Mouse (Mus musculus): Measurements from ENCODE around the gene Ryr2. TPM values are rescaled to one million over a fixed set of nuclear protein-coding genes. Genes with fewer than 3 reads are reported as not detected.

Ryr2 gene
- polyA plus RNA-seq, 1 experiment: 0.13 TPM

DNA sequence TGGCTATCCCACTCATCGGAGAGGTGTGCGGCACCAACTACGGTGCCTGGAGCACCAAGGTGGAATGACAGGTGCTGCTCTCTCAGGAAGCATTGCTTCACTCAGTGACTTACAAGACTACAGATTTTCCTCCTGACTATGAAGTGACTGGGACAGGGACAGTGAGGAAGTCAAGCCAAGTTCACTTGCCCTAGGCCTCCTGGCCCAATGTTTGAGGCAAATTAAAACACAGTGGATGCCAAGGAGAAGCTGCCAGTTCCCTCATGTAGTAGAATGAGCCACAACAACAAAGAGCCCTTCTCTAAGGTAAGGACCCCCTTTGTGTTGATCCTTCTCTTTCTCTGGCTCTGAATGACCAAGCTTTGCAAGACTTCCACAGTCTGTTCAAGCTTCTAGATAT is 121.7 kb downstream of the Ryr2 start:
- no peak for DNase-seq
- Histone ChIP-seq H3K27me3 (replicated peaks; ENCODE audit: control insufficient read depth, insufficient read depth, low read length) (no peaks in the 10 kb centered on the region), H3K4me1 (ENCODE audit: control insufficient read depth, insufficient read depth, low read length) (no peaks in the 10 kb centered on the region), H3K4me3 (ENCODE audit: insufficient read depth, low read depth, low read length) (no peak overlapping the region), H3K27ac (ENCODE audit: insufficient read depth, low read depth, low read length) (no peak overlapping the region), H3K36me3 (ENCODE audit: control insufficient read depth, insufficient read depth, low read length) (no peaks in the 10 kb centered on the region)
- no peak for TF ChIP-seq POLR2A (IDR thresholded peaks at IDR 0.05; ENCODE audit: low read depth, low read length)
- TF ChIP-seq CTCF (conservative IDR thresholded peaks at IDR 0.05; ENCODE audit: insufficient read depth, insufficient read length, low read depth, low read length): no peak
- 97% methylated on average over 3 of the region's 3 CpGs for WGBS

DNA sequence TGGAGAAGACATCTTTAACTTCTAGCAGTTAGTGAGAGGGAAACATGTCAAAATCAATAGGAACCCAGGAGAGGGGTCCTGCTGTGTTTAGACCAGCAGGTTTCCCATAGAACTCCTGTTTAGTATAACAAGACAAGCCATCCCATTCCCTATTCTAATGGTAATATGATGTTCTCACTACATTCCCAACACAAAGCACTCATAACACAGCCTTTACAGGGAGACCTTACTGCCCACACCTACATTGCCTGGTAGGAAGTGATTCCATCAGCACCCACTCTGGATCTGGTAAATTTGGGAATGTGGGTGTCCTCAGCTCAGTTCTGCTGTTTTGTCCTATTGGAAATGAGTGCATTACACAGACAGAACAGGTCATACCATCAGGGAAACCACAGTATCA is 127.7 kb downstream of the Ryr2 start:
- TF ChIP-seq POLR2A (IDR thresholded peaks at IDR 0.05; ENCODE audit: low read depth, low read length): no peak
- TF ChIP-seq CTCF (conservative IDR thresholded peaks at IDR 0.05; ENCODE audit: insufficient read depth, insufficient read length, low read depth, low read length): no peak
- Histone ChIP-seq H3K27me3 (replicated peaks; ENCODE audit: control insufficient read depth, insufficient read depth, low read length) (no peaks in the 10 kb centered on the region), H3K4me3 (ENCODE audit: insufficient read depth, low read depth, low read length) (no peak overlapping the region), H3K27ac (ENCODE audit: insufficient read depth, low read depth, low read length) (no peak overlapping the region), H3K4me1 (ENCODE audit: control insufficient read depth, insufficient read depth, low read length) (no peaks in the 10 kb centered on the region), H3K36me3 (ENCODE audit: control insufficient read depth, insufficient read depth, low read length) (no peaks in the 10 kb centered on the region)
- DNase-seq: no peak

DNA sequence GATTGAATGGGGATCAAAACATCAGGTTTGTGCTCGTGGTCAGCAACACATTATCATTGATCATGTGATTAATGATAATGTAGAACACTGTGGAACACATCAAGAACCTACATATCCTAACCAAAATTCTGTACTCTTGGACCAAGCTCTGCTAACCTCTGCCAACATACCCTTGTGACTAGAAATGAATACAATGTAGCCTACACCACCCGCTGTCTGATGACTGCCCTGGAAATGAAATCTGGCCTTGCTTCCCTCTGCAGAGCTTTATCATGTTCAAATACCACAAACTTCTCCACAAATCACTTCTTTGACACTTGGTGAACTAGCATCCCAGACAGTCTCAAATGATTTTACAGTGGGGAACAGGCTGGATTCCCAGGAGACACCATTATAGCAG is 128.4 kb downstream of the Ryr2 start:
- Histone ChIP-seq H3K27me3 (replicated peaks; ENCODE audit: control insufficient read depth, insufficient read depth, low read length) (no peaks in the 10 kb centered on the region), H3K4me3 (ENCODE audit: insufficient read depth, low read depth, low read length) (no peak overlapping the region), H3K4me1 (ENCODE audit: control insufficient read depth, insufficient read depth, low read length) (no peaks in the 10 kb centered on the region), H3K36me3 (ENCODE audit: control insufficient read depth, insufficient read depth, low read length) (no peaks in the 10 kb centered on the region), H3K27ac (ENCODE audit: insufficient read depth, low read depth, low read length) (no peak overlapping the region)
- DNase-seq: no peak
- TF ChIP-seq CTCF (conservative IDR thresholded peaks at IDR 0.05; ENCODE audit: insufficient read depth, insufficient read length, low read depth, low read length): no peak
- no peak for TF ChIP-seq POLR2A (IDR thresholded peaks at IDR 0.05; ENCODE audit: low read depth, low read length)
- 73% methylated on average over 2 of the region's 2 CpGs for WGBS

DNA sequence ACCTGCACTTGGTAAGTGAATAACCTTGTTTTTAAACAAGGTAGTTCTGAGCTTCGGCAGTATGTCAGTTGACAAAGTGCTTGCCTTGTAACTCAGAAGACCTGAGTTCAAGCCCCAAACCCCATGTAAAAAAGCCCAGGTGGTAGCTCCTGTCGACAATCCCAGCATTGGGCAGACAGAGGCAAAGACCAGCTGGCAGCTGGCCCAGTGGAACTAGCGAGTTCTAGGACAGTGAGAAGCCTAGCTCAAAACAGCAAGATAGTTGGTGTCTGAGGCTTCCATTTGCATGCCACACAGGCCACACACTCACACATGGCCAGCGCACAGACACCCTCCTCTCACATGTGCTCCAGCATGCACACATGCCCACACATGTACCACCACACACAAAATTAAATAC is 129.1 kb downstream of the Ryr2 start:
- H3K36me3 ChIP-seq (ENCODE audit: control insufficient read depth, insufficient read depth, low read length): no peaks in the 10 kb centered on the region
- H3K4me1 ChIP-seq (ENCODE audit: control insufficient read depth, insufficient read depth, low read length): no peaks in the 10 kb centered on the region
- no peaks in the 10 kb centered on the region for H3K27me3 ChIP-seq (replicated peaks; ENCODE audit: control insufficient read depth, insufficient read depth, low read length)
- WGBS: 68% methylated on average over 4 of the region's 4 CpGs
- DNase-seq: peak; percentile 2
- H3K4me3 ChIP-seq (ENCODE audit: insufficient read depth, low read depth, low read length): no peak overlapping the region
- no peak overlapping the region for H3K27ac ChIP-seq (ENCODE audit: insufficient read depth, low read depth, low read length)
- TF ChIP-seq CTCF (conservative IDR thresholded peaks at IDR 0.05; ENCODE audit: insufficient read depth, insufficient read length, low read depth, low read length): no peak
- no peak for TF ChIP-seq POLR2A (IDR thresholded peaks at IDR 0.05; ENCODE audit: low read depth, low read length)

DNA sequence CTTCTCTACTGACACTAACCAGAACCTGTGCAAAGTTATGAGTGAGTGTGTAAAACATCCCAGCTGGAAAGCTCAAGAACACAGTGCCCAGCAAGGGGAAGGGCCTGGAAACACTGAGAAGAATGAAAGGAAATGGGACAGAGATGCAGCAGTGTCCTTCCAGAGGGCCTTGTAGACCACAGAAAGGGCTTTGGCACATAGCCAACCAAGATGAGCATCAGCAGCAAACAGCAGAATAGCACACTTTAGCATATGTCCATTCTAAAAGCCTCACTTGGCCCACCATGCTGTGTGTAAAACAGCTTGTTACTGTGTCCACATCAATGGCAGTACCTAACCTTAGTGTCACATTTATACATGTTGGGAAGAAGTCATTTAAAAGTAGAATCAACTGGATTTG is 142.4 kb downstream of the Ryr2 start:
- H3K27me3 ChIP-seq (replicated peaks; ENCODE audit: control insufficient read depth, insufficient read depth, low read length): no peaks in the 10 kb centered on the region
- H3K27ac ChIP-seq (ENCODE audit: insufficient read depth, low read depth, low read length): no peak overlapping the region
- TF ChIP-seq CTCF (conservative IDR thresholded peaks at IDR 0.05; ENCODE audit: insufficient read depth, insufficient read length, low read depth, low read length) (no peak), POLR2A (IDR thresholded peaks at IDR 0.05; ENCODE audit: low read depth, low read length) (no peak)
- no peaks in the 10 kb centered on the region for H3K4me1 ChIP-seq (ENCODE audit: control insufficient read depth, insufficient read depth, low read length)
- no peak overlapping the region for H3K4me3 ChIP-seq (ENCODE audit: insufficient read depth, low read depth, low read length)
- DNase-seq: no peak
- H3K36me3 ChIP-seq (ENCODE audit: control insufficient read depth, insufficient read depth, low read length): no peaks in the 10 kb centered on the region

DNA sequence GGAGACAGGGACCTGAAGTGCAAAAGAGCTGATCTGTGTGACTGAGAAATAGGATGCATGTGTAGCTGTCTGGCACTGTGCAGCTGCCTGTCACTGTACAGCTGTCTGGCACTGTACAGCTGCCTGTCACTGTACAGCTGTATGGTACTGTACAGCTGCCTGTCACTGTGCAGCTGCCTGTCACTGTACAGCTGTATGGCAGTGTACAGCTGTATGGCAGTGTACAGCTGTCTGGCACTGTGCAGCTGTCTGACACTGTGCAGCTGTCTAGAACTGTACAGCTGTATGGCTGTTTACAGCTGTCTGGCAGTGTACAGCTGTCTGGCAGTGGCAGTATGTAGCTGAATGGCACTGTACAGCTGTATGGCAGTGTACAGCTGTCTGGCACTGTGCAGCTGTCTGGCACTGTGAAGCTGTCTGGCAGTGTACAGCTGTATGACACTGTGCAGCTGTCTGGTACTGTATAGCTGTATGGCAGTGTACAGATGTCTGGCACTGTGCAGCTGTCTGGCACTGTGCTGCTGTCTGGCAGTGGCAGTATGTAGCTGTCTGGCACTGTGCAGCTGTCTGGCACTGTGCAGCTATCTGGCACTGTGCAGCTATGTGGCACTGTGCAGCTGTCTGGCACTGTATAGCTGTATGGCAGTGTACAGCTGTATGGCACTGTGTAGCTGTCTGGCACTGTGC is 147.1 kb downstream of the Ryr2 start:
- H3K36me3 ChIP-seq (ENCODE audit: control insufficient read depth, insufficient read depth, low read length): no peaks in the 10 kb centered on the region
- no peaks in the 10 kb centered on the region for H3K27me3 ChIP-seq (replicated peaks; ENCODE audit: control insufficient read depth, insufficient read depth, low read length)
- no peaks in the 10 kb centered on the region for H3K4me1 ChIP-seq (ENCODE audit: control insufficient read depth, insufficient read depth, low read length)
- no peak overlapping the region for H3K27ac ChIP-seq (ENCODE audit: insufficient read depth, low read depth, low read length)
- no peak for TF ChIP-seq CTCF (conservative IDR thresholded peaks at IDR 0.05; ENCODE audit: insufficient read depth, insufficient read length, low read depth, low read length)
- no peak for TF ChIP-seq POLR2A (IDR thresholded peaks at IDR 0.05; ENCODE audit: low read depth, low read length)
- no peak for DNase-seq
- H3K4me3 ChIP-seq (ENCODE audit: insufficient read depth, low read depth, low read length): no peak overlapping the region

DNA sequence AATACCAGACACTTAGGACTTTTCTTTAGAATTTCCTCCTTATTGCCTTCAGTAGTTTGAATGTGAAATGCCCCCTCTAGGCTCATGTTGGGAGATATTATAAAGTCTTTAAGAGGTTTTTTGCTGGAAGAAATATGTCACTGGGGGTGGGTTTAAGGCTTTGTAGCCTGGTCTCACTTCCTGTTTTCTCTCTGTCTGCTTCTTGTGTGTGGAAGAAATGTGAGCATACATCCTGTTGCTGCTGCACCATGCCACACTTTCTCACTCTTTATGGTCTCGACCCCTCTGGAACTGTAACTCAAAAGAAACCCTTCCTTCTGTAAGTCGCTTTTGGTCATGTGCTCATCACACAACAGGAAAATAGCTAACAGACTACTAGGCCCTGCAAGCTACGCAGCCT is 147.9 kb downstream of the Ryr2 start:
- no peak for DNase-seq
- 59% methylated on average over 3 of the region's 3 CpGs for WGBS
- Histone ChIP-seq H3K4me1 (ENCODE audit: control insufficient read depth, insufficient read depth, low read length) (no peaks in the 10 kb centered on the region), H3K36me3 (ENCODE audit: control insufficient read depth, insufficient read depth, low read length) (no peaks in the 10 kb centered on the region), H3K4me3 (ENCODE audit: insufficient read depth, low read depth, low read length) (no peak overlapping the region), H3K27ac (ENCODE audit: insufficient read depth, low read depth, low read length) (no peak overlapping the region), H3K27me3 (replicated peaks; ENCODE audit: control insufficient read depth, insufficient read depth, low read length) (no peaks in the 10 kb centered on the region)
- TF ChIP-seq CTCF (conservative IDR thresholded peaks at IDR 0.05; ENCODE audit: insufficient read depth, insufficient read length, low read depth, low read length) (no peak), POLR2A (IDR thresholded peaks at IDR 0.05; ENCODE audit: low read depth, low read length) (no peak)

Measured in kidney, adult 2 months (tissue).